Mouse (Mus musculus) heart, adult 2 months (tissue): ENCODE results near the gene Cul7.

Experiments used
- EP300 ChIP-seq: fragments of 200-500 bp; IDR thresholded peaks from 2 replicates; pipeline ENCODE4 v1.6.1; 2011; ENCODE audit warnings: low read depth, low read length, control low read depth; ENCODE audit not compliant: insufficient read depth
- POLR2A ChIP-seq: fragments of 200-500 bp; IDR thresholded peaks from 2 replicates; pipeline ENCODE4 v1.6.1; 2011; ENCODE audit warnings: mild to moderate bottlenecking, low read depth, low read length, control low read depth; ENCODE audit not compliant: insufficient read depth

- TF ChIP-seq POLR2A (no peak), EP300 (no peak)
These were observed 25.5 kb upstream of the Cul7 start for GRCm38 (mm10) chr17:46624598-46624997.
